Mouse (Mus musculus) embryonic facial prominence, embryonic 10.5 days (tissue): ENCODE results near the gene Usp27x. TPM values are rescaled to one million over a fixed set of nuclear protein-coding genes. Genes with fewer than 3 reads are reported as not detected.

ENCODE experiments used
- DNase-seq: peaks from one replicate; pipeline ENCODE4 v3.0.0-alpha.2; 2017; ENCODE audit warnings: low spot score
- H3K27ac ChIP-seq: fragments of 300-500 bp; sonication (generic); replicated peaks from 2 replicates; pipeline ENCODE4 v1.5.1; 2016; ENCODE audit warnings: mild to moderate bottlenecking
- H3K27me3 ChIP-seq: fragments of 300-500 bp; sonication (generic); replicated peaks from 2 replicates; pipeline ENCODE4 v1.6.1; 2016; ENCODE audit warnings: low read depth, mild to moderate bottlenecking; ENCODE audit not compliant: poor library complexity, severe bottlenecking
- H3K36me3 ChIP-seq: fragments of 300-500 bp; sonication (generic); replicated peaks from 2 replicates; pipeline ENCODE4 v1.6.1; 2016; ENCODE audit warnings: mild to moderate bottlenecking, moderate library complexity
- H3K4me1 ChIP-seq: fragments of 300-500 bp; sonication (generic); 2 replicates; pipeline ENCODE4 v1.6.1; 2016
- H3K4me3 ChIP-seq: fragments of 300-500 bp; sonication (generic); 2 replicates; pipeline ENCODE4 v1.5.1; 2016; ENCODE audit warnings: mild to moderate bottlenecking, moderate library complexity
- H3K9me3 ChIP-seq: fragments of 300-500 bp; sonication (generic); 2 replicates; pipeline ENCODE4 v1.6.1; 2016; ENCODE audit warnings: mild to moderate bottlenecking
- WGBS: fragments of 180-500 bp; shearing (Covaris S2); methylation state at CpG from one replicate; pipeline ENCODE4 v1.1.7; 2016; 5-methylcytosine and 5-hydroxymethylcytosine counted together
- polyA plus RNA-seq: library from polyadenylated mRNA; unstranded; fragments of >200 nt; fragmentation: Nextera tagmentation; extraction: Ambion mirVana; gene quantifications from 2 replicates; pipeline ENCODE4 v1.2.1, GENCODE M21; 2016

Usp27x gene
- polyA plus RNA-seq: 0.57 and 0.64 TPM in 2 replicates

DNA sequence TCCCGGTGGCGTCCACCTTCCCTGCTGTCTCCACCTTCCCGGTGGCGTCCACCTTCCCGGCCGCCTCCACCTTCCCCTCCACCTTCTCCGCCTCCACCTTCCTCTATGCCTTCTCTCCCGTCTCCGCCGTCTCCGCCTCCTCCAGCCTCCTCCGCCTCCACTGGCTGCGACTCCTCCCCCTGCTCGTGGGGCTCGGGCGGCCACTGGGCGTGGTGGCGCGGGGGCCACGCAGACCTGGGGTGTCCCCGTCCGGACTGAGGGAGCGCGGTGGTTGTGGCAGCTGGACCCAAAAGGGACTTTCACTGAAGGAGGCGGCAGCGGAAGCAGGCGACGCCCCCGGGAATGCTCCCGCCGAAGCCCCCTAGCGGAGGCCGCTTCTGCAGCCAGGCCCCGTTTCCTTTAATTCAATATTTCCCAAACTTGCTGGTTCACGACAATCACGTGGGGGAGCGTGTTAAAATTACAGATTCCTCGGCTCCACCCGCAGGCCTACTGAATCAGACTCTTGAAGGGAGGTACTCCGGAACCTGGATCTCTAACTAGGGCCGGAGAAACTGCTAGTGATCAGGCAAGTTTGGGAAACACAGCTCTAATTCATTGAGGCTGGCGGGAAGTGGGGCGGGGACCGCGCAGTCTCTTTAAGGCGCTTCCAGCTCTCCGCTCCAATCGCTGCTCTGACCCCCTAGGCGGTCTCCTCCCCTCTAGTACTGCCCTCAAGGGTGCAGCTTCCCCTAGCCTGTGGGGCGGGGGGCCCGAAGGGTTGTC, at the start of gene Usp27x:
Usp27x (minus strand) TSS at position 115 of the 765 bp plus-strand sequence.
- H3K4me1 ChIP-seq: peaks cover 14% of the 10 kb centered on the region; the same call in 1 of the 2 replicates
- peak within 1 kb of the TSS; percentile 87 for H3K27ac ChIP-seq
- H3K27me3 ChIP-seq: 0 out of 2 replicates have a peak, but pooled peaks cover 10% of the 10 kb centered on the region
- H3K9me3 ChIP-seq: peaks cover 6% of the 10 kb centered on the region; the same call in 1 of the 2 replicates
- no peaks in the 10 kb centered on the region; the same call in 1 of the 2 replicates for H3K36me3 ChIP-seq
- WGBS: 21% methylated on average over 51 of the region's 51 CpGs
- DNase-seq: peak; percentile 80
- H3K4me3 ChIP-seq: peak within 1 kb of the TSS; percentile 69

DNA sequence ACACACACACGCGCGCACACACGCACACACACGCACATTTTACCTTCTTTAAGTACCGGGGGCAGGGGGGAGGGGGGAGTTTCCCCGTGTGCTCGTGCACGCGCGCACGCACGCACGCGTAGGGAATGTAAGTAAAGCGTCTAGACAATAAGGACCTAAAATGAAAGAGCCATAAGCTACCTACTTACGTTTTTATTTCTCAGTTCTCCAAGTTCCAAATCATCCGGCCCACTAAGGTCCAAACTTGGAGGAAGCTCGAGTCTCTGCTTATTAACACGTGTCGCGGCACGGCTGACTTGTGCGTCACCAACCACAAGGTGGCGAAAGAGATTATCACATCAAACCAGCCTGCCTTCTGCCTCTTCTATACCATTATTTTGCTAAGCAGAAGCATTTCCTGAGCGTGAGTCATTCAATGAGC, 47.1 kb upstream of the Usp27x start:
- Histone ChIP-seq H3K4me1 (no peaks in the 10 kb centered on the region), H3K36me3 (no peaks in the 10 kb centered on the region), H3K4me3 (peak overlapping the region; percentile 58), H3K9me3 (no peaks in the 10 kb centered on the region), H3K27ac (peak overlapping the region; percentile 77), H3K27me3 (no peaks in the 10 kb centered on the region)
- peak; percentile 71 for DNase-seq
- WGBS: 17% methylated on average over 26 of the region's 26 CpGs

DNA sequence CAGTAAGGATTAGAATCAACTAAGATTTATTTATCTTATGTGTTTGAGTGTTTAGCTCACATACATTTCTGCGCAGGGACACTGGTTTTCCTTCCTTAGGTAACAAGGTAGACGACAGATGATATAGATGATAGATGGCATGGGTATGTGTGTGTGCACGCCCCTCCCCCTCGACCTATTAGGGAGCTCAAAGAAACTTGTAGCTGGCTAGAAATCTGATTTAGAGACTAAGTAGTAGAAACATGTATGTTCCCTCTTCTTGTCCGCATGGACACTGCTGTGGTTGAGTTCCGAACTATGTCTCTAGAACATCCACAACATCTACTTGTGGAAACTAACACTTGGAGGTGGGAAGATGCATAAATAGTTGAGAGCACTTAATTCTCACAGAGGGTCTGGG, 46.5 kb upstream of the Usp27x start:
- peak overlapping the region; percentile 77 for H3K27ac ChIP-seq
- WGBS: 74% methylated on average over 6 of the region's 6 CpGs
- H3K4me1 ChIP-seq: no peaks in the 10 kb centered on the region
- no peaks in the 10 kb centered on the region for H3K36me3 ChIP-seq
- no peak for DNase-seq
- no peaks in the 10 kb centered on the region for H3K27me3 ChIP-seq
- H3K9me3 ChIP-seq: no peaks in the 10 kb centered on the region
- peak overlapping the region; percentile 58 for H3K4me3 ChIP-seq

DNA sequence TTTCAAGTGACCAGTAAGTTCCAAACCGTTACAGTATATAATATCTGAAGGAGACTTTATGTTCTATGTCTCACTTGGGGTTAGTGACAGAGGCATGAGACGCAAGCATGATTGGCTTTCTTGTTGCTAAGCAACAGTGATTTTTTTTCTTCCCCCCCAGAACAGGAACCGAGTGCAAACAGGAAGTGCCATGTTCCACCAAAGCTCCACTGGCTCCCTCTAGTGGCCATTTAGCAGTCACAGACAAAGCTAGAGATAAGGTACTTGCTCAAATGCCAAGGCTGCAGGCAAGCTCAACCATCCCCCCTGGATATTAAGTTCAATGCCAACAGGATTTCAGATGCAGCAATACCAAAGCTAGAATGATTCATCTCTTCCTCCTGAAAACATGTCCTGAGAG, 45.4 kb upstream of the Usp27x start:
- Histone ChIP-seq H3K27ac (no peak overlapping the region), H3K4me1 (no peaks in the 10 kb centered on the region), H3K27me3 (no peaks in the 10 kb centered on the region), H3K36me3 (no peaks in the 10 kb centered on the region), H3K9me3 (no peaks in the 10 kb centered on the region), H3K4me3 (no peak overlapping the region)
- 40% methylated on average over 3 of the region's 3 CpGs for whole genome bisulfite sequencing
- DNase-seq: peak; percentile 66

DNA sequence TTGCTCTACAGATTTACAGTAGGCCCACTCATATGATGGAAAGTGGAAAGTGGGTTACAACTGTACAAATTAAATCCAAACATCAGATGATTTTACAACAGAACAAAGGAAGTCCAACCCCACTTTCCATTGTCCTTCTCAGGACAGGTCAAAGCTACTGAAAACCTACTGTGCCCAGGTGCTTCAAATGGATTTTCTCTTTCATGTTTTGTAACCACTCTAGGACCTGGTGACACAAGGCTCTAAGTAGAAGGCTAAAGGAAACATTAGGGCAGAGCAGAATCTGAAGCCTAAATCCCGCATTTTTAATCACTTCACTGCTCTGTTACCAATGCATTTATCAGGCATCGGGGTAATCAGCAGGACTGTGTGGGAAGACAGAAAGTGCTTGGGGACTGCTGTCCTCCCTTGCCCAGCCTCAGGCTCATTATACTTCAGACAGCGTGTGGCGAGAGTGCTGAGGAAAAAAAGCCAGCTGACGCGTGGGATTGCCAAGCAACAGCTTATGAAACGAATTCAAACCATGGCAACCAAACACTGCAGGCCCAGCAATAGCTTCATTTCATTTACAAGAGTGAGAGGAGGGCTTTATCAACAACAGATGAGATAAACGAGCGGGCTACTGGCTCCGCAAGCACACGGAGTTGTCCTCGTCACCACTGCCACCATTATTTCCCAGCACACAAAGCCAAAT, 40.7 kb upstream of the Usp27x start:
- Histone ChIP-seq H3K27me3 (no peaks in the 10 kb centered on the region), H3K36me3 (no peaks in the 10 kb centered on the region), H3K4me3 (no peak overlapping the region), H3K9me3 (no peaks in the 10 kb centered on the region), H3K27ac (no peak overlapping the region), H3K4me1 (no peaks in the 10 kb centered on the region)
- 73% methylated on average over 12 of the region's 12 CpGs for WGBS
- peak; percentile 9 for DNase-seq

DNA sequence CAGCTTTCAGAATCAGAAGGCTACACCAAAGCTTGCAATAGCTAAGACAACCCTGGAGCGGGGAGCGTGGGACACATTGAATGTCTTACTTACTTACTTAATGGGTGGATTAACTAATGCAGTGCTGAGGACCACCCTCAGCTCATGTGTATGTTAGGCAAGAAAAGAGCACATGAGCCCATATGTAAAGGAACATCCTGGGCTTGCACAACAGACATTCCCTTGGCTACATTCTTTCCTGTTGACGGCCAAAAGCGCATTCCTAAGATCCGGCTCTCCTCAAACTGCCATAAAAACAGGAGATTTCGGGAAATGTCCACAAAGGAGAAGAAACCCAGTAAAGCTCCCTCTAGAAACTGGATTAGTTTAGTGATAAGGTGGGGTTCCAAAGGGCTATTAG, 39.7 kb upstream of the Usp27x start:
- DNase-seq: no peak
- whole genome bisulfite sequencing: 92% methylated on average over 6 of the region's 6 CpGs
- no peak overlapping the region for H3K27ac ChIP-seq
- no peaks in the 10 kb centered on the region for H3K36me3 ChIP-seq
- no peaks in the 10 kb centered on the region for H3K9me3 ChIP-seq
- H3K4me1 ChIP-seq: no peaks in the 10 kb centered on the region
- H3K27me3 ChIP-seq: no peaks in the 10 kb centered on the region
- no peak overlapping the region for H3K4me3 ChIP-seq

DNA sequence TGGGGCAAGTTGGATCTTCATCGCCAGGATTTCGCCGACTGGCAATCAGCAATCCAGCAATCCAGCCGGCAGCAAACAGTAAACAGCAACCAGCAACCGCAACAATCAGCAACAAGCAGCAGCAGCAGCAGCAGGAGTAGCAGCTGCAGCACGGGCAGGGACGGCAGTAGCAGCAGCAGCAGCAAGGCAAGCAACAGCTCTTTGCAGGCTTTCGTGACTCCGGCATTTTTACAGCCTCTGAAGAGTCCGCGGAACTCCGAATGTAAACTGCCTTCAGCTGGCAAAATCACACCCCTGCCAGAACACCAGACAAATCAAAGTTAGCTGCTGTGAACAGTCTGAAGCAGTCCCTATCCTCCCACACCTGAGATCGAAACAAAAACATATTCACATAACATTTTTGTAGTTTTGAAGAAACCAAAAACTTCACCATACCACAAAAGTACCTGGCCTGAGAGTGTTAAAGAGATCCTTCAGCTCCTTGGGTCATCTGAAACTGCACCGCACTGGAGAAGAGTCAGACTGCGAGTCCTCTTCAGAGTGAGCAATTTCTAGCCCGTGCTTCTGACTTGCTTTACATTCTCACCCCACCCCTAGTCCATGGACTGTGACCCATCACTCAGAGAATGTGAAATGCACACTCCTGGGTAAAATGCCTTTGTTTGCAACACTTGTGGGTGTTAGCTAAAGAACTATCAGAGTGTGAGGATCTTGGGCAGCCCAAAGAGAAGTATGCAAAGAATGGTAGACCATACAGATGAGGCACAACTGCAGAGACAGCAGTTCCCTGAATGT, 36.8 kb upstream of the Usp27x start:
- Histone ChIP-seq H3K4me3 (no peak overlapping the region), H3K27me3 (no peaks in the 10 kb centered on the region), H3K9me3 (no peaks in the 10 kb centered on the region), H3K27ac (no peak overlapping the region), H3K36me3 (no peaks in the 10 kb centered on the region), H3K4me1 (no peaks in the 10 kb centered on the region)
- no peak for DNase-seq
- 76% methylated on average over 16 of the region's 16 CpGs for WGBS

DNA sequence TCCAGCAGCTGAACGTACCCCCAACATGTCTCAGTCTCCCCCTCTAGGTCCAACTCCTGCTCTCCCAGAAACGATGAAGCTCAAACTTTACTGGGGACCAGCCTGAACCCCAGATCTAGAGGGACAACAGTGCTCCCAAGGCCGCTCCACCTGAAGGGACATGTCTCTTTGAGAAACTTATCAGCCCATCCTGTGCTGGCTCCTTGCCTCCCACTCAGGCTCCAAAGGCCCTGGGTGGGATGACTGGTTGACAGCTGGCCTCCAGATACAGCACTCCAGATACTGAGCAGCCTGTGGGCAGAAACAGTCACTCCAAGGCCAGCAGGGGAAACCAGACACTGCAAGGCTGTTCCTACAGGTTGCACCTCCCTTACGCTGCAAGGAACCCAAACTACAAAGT, 956 bp upstream of the Usp27x start:
- Histone ChIP-seq H3K9me3 (peaks cover 6% of the 10 kb centered on the region; the same call in 1 of the 2 replicates), H3K36me3 (no peaks in the 10 kb centered on the region; the same call in 1 of the 2 replicates), H3K27ac (peak overlapping the region; percentile 87), H3K27me3 (0 out of 2 replicates have a peak, but pooled peaks cover 10% of the 10 kb centered on the region), H3K4me3 (peak overlapping the region; percentile 69), H3K4me1 (peaks cover 14% of the 10 kb centered on the region; the same call in 1 of the 2 replicates)
- 44% methylated on average over 4 of the region's 4 CpGs for WGBS
- no peak for DNase-seq

DNA sequence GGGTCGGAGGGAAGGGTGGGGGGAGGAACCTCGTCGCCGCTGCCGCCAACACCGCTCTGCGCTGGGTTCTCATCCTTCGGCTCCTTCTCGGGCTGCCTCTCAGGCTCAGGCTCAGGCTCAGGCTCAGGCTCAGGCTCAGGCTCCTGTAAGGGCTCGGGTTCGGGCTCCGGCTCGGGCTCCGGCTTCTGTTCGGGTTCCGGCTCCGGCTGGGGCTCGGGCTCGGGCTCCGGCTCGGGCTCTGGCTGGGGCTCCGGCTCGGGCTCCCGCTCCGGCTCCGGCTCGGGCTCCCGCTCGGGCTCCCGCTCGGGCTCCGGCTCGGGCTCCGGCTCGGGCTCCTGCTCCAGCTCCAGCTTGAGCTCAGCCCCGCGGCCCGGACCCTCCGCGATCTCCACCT, 311 bp downstream of the Usp27x start:
- H3K27ac ChIP-seq: peak overlapping the region; percentile 87
- WGBS: 23% methylated on average over 40 of the region's 40 CpGs
- peaks cover 6% of the 10 kb centered on the region; the same call in 1 of the 2 replicates for H3K9me3 ChIP-seq
- peak overlapping the region; percentile 69 for H3K4me3 ChIP-seq
- 0 out of 2 replicates have a peak, but pooled peaks cover 10% of the 10 kb centered on the region for H3K27me3 ChIP-seq
- H3K36me3 ChIP-seq: no peaks in the 10 kb centered on the region; the same call in 1 of the 2 replicates
- H3K4me1 ChIP-seq: peaks cover 14% of the 10 kb centered on the region; the same call in 1 of the 2 replicates
- DNase-seq: no peak

DNA sequence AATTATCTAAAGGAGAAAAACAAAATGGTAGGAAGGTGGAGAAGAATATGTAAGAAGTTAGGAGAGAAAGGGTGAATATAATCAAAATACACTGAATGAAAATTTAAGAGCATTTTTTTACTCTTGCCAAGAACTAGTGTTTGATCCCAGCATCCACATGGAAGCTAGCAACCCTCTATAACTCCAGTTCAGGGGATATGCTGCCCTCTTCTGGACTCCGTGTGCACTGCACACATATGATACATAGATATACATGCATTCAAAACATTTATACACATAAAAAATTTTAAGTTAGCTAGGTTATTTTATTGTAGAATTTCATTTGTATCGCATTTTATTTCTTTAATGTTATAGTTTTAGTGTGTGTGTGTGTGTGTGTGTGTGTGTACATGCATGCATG, 50.2 kb downstream of the Usp27x start:
- Histone ChIP-seq H3K4me1 (no peaks in the 10 kb centered on the region), H3K36me3 (no peaks in the 10 kb centered on the region), H3K4me3 (no peak overlapping the region), H3K27ac (no peak overlapping the region), H3K27me3 (no peaks in the 10 kb centered on the region), H3K9me3 (no peaks in the 10 kb centered on the region)
- 34% methylated on average over 2 of the region's 2 CpGs for WGBS
- no peak for DNase-seq

DNA sequence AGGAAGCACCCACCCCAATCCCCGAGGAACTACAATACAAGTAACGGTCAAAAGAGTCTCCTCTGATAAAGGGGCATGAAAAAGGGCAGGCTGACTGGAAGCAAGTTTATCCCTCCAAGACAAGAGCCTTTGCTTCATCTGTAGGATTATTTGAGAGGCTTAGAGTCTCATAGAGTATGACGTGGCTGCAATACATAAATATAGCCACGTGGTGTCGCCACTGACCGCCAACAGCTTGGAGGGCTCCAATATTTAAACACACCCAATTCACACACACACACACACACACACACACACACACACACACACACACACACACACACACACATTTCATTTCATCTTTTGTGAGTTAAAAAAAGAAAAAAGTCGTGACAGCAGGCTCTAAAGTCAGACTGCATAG, 53.3 kb downstream of the Usp27x start:
- peak; percentile 56 for DNase-seq
- Histone ChIP-seq H3K36me3 (no peaks in the 10 kb centered on the region), H3K27me3 (no peaks in the 10 kb centered on the region; the same call in 1 of the 2 replicates), H3K4me1 (no peaks in the 10 kb centered on the region), H3K9me3 (no peaks in the 10 kb centered on the region), H3K4me3 (no peak overlapping the region), H3K27ac (no peak overlapping the region)
- WGBS: 12% methylated on average over 7 of the region's 7 CpGs
